Comparison of ENCODE assay signal across 8 mouse cellular contexts in genomic region chr5:139510682-139511366, GRCm38 (mm10). TPM values are rescaled to one million over a fixed set of nuclear protein-coding genes. Genes with fewer than 3 reads are reported as not detected.
DNase-seq lines count a peak whose midpoint lies in the region.

No protein-coding gene starts in this region.

- DNase-seq in cerebellum, adult 18-20 months, result peak; percentile 24 to 27
- no peak for DNase-seq in cerebellum, adult 9-10 months
- DNase-seq in urinary bladder, postnatal 14 days (ENCODE audit: low spot score), result peak; percentile 54
- DNase-seq in urinary bladder, postnatal 4 days (ENCODE audit: low spot score in 2 of 2), result no peak
- DNase-seq in kidney, postnatal 4 days, result peak; percentile 73 to 81
- peak; percentile 30 for DNase-seq in thymus, postnatal 25 days
- DNase-seq in gastrocnemius, postnatal 4 days (ENCODE audit: low spot score in 2 of 2), result no peak
- no peak for DNase-seq in embryo, embryonic 10.5 days (ENCODE audit: low spot score)

RNA-seq across cellular contexts. Expression of gene Zfand2a, which starts 26.5 kb away (rescaled TPM):
- total RNA-seq in gastrocnemius, postnatal 4 days (2021), result 10 to 100 TPM; 13.6 to 13.7 TPM

RNA-seq across cellular contexts. Expression of gene Uncx, which starts 32.5 kb away (rescaled TPM):
- not detected for total RNA-seq in gastrocnemius, postnatal 4 days (2021)

RNA-seq across cellular contexts. Expression of gene 3110082I17Rik, which starts 50.5 kb away (rescaled TPM):
- total RNA-seq in gastrocnemius, postnatal 4 days (2021), result 10 to 100 TPM; 12.3 to 12.6 TPM

Comparison
In these comparisons a context has a peak if more than half of its experiments do, and no peak if none do; other contexts are left out.
1. DNase-seq: peak in cerebellum, adult 18-20 months (2 of 2), urinary bladder, postnatal 14 days (single experiment), kidney, postnatal 4 days (2 of 2) and thymus, postnatal 25 days (single experiment); none in cerebellum, adult 9-10 months (single experiment), urinary bladder, postnatal 4 days (0 of 2), gastrocnemius, postnatal 4 days (0 of 2) and embryo, embryonic 10.5 days (single experiment).